In genomic region chr9:105765891-105766290, GRCm38 (mm10) we compare ENCODE assay signal across 23 mouse cellular contexts.
DNase-seq lines count a peak whose midpoint lies in the region; ATAC-seq and TF ChIP-seq lines count a peak whose summit lies in the region.
"Had no signal": no experiment of that assay in that cellular context is flagged by ENCODE, and none has a peak within 500 bp of the region (broad histone marks: within the 10 kb centered on the region; RNA-seq: fewer than 3 reads in every experiment).

No protein-coding gene starts in this region.

- peak; percentile 13 for DNase-seq in kidney, adult 2 months
- no peak for DNase-seq in kidney, postnatal 14 days
- no peak for DNase-seq in kidney, postnatal 25 days
- peak; percentile 50 for DNase-seq in kidney, postnatal 0 days (ENCODE audit: low spot score)
- no peak for DNase-seq in kidney, adult 11 months
- peak; percentile 17 for DNase-seq in 3T3-L1 (ENCODE audit: low read depth, low spot score)
- DNase-seq: adrenal gland, adult 2 months; adrenal gland, postnatal 10 days; adrenal gland, postnatal 25 days; cerebellum, adult 11 months; cerebellum, adult 18-20 months; cerebellum, adult 8-10 months; cerebellum, adult 9-11 months; cerebellum, postnatal 14 days; cerebellum, postnatal 36 days; embryo, embryonic 11 days had no signal

- H3K4me1 ChIP-seq in kidney, adult 2 months (ENCODE audit: control insufficient read depth, insufficient read depth, low read length) = 0 out of 2 replicates have a peak, but pooled peaks cover 5% of the 10 kb centered on the region
- H3K4me1 ChIP-seq in kidney, embryonic 15.5 days = peaks cover 16% of the 10 kb centered on the region; the same call in 1 of the 2 replicates
- H3K4me1 ChIP-seq in kidney, postnatal 0 days (replicated peaks; ENCODE audit: insufficient read depth, low read length) = no peaks in the 10 kb centered on the region

- no peak for TF ChIP-seq CTCF in kidney, adult 2 months (conservative IDR thresholded peaks at IDR 0.05; ENCODE audit: insufficient read depth, insufficient read length, low read depth, low read length)
- TF ChIP-seq CTCF in kidney, postnatal 0 days (IDR thresholded peaks at IDR 0.05; ENCODE audit: low read depth) = no peak

- no peaks in the 10 kb centered on the region for H3K27me3 ChIP-seq in kidney, adult 2 months (replicated peaks; ENCODE audit: control insufficient read depth, insufficient read depth, low read length)
- H3K27me3 ChIP-seq in kidney, embryonic 15.5 days = no peaks in the 10 kb centered on the region
- H3K27me3 ChIP-seq in kidney, postnatal 0 days (ENCODE audit: insufficient read depth, low read length) = no peaks in the 10 kb centered on the region
- H3K27me3 ChIP-seq: embryonic facial prominence, embryonic 13.5 days; embryonic facial prominence, embryonic 15.5 days; forebrain, embryonic 12.5 days had no signal

- no peak overlapping the region for H3K9ac ChIP-seq in kidney, embryonic 15.5 days
- no peak overlapping the region for H3K9ac ChIP-seq in kidney, postnatal 0 days (ENCODE audit: low read depth, low read length)
- H3K9ac ChIP-seq: embryonic facial prominence, embryonic 13.5 days; embryonic facial prominence, embryonic 15.5 days; forebrain, embryonic 12.5 days had no signal

- peak; percentile 66 for ATAC-seq in kidney, embryonic 15.5 days (replicated peaks; ENCODE audit: low FRiP score)
- ATAC-seq in kidney, postnatal 0 days (replicated peaks; ENCODE audit: low FRiP score, low read depth) = 0 out of 2 replicates have a peak, but pooled peaks have one; percentile 29
- ATAC-seq: forebrain, embryonic 14.5 days had no signal

- no peak overlapping the region for H3K4me3 ChIP-seq in kidney, adult 2 months (ENCODE audit: insufficient read depth, low read depth, low read length)
- H3K4me3 ChIP-seq in kidney, embryonic 15.5 days (replicated peaks) = no peak overlapping the region
- H3K4me3 ChIP-seq in kidney, postnatal 0 days (replicated peaks; ENCODE audit: low read depth, low read length) = no peak overlapping the region
- H3K4me3 ChIP-seq: embryonic facial prominence, embryonic 13.5 days; embryonic facial prominence, embryonic 15.5 days; erythroblast, embryonic 14.5 days; forebrain, embryonic 10.5 days; forebrain, embryonic 12.5 days had no signal

- TF ChIP-seq POLR2A in kidney, adult 2 months (IDR thresholded peaks at IDR 0.05; ENCODE audit: low read depth, low read length) = no peak

- no peak overlapping the region for H3K27ac ChIP-seq in kidney, adult 2 months (ENCODE audit: insufficient read depth, low read depth, low read length)
- no peak overlapping the region for H3K27ac ChIP-seq in kidney, embryonic 15.5 days
- no peak overlapping the region for H3K27ac ChIP-seq in kidney, postnatal 0 days
- H3K27ac ChIP-seq: embryonic facial prominence, embryonic 13.5 days; embryonic facial prominence, embryonic 15.5 days; forebrain, embryonic 10.5 days; forebrain, embryonic 12.5 days had no signal

- H3K9me3 ChIP-seq in kidney, embryonic 15.5 days (replicated peaks) = no peaks in the 10 kb centered on the region
- no peaks in the 10 kb centered on the region for H3K9me3 ChIP-seq in kidney, postnatal 0 days (replicated peaks; ENCODE audit: low read length)
- H3K9me3 ChIP-seq: embryonic facial prominence, embryonic 13.5 days; embryonic facial prominence, embryonic 15.5 days; forebrain, embryonic 10.5 days; forebrain, embryonic 12.5 days had no signal

- no peaks in the 10 kb centered on the region for H3K36me3 ChIP-seq in kidney, adult 2 months (ENCODE audit: control insufficient read depth, insufficient read depth, low read length)
- no peaks in the 10 kb centered on the region for H3K36me3 ChIP-seq in kidney, embryonic 15.5 days
- no peaks in the 10 kb centered on the region for H3K36me3 ChIP-seq in kidney, postnatal 0 days (ENCODE audit: insufficient read depth, low read length)
- H3K36me3 ChIP-seq: embryonic facial prominence, embryonic 13.5 days; embryonic facial prominence, embryonic 15.5 days; forebrain, embryonic 10.5 days; forebrain, embryonic 12.5 days had no signal

- WGBS in kidney, adult 2 months = 36% methylated on average over 2 of the region's 2 CpGs
- WGBS in kidney, embryonic 15.5 days = 38% methylated on average over 2 of the region's 2 CpGs
- WGBS in kidney, postnatal 0 days = 31% methylated on average over 2 of the region's 2 CpGs

- H3K4me2 ChIP-seq in kidney, embryonic 15.5 days = no peak overlapping the region
- H3K4me2 ChIP-seq in kidney, postnatal 0 days (ENCODE audit: low read length) = no peak overlapping the region
- H3K4me2 ChIP-seq: embryonic facial prominence, embryonic 13.5 days; embryonic facial prominence, embryonic 15.5 days; forebrain, embryonic 12.5 days had no signal

Comparison
In these comparisons a context has a peak if more than half of its experiments do, and no peak if none do; other contexts are left out.
1. DNase-seq: peak in kidney, adult 2 months (single experiment), kidney, postnatal 0 days (single experiment) and 3T3-L1 (single experiment); none in kidney, postnatal 14 days (single experiment), kidney, postnatal 25 days (0 of 2) and kidney, adult 11 months (single experiment).